Mouse (Mus musculus): ENCODE measurements at regions not wholly inside any gene's neighbourhood (a gene's known extent, or its start where the extent isn't known, plus 50 kb on each side); places are given as distances from the start of the nearest gene placed in this dataset.

DNA sequence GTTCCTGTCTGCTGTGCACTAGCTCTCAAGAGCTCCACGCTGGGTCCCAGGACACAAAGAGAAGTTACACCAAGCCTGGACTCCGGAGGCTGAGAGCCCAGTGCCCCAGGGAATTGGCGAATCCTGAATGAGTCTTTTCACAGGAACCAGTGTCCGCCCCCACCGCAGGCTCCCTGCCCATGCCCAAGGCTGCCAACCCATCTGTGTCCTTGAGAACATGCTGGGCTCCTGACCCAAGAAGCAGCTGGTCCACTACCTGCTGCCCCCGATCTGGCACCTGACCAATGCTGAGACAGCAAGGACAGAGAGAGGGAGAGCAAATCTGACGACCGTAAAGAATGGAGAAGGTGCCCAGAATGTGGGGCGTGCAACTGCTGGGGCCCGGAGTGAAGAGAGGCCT, 85.2 kb upstream of the Cplx2 start:
- DNase-seq: no peak
- intact Hi-C loops (cut with DNase I): no loop called here

DNA sequence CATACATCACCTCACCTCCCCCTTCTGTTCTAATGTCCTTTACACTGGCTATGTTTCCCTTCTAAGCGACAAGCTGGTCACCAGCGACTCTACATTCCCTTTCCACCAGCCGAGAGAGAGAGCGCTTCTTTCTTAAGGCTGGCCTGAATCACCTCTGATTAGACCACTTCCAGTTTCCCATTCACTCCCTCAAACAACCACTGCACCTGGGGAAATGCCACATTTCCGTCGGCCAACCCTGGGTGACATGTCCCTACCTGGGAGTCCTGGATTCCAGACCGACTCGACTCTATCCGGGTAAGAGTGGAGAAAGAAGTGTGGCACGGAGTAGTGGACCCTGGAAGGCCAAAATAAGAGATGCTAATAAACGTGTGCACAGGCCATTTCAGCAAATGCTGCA, 84.5 kb upstream of the Cplx2 start:
- intact Hi-C loops (cut with DNase I): no loop called here
- DNase-seq: no peak

DNA sequence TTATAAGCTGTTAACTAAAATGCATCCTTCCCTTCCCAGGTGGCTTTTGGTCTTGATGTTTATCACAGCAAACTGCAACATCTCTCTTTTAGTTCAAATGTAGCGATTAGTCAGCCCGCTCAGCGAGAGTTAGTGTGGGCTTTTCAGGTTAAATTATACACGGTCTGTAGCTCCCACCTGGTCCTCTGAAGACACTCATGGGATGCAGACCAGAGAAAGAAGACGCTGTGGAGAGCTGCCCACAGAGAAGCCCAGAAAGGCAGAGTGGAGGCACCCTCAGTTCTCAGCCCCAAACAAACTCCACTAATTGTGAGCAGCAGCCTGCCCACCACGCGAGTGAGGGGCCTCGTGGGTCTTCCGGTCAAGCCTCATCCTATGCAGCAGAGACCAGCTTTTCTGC, 81.1 kb upstream of the Cplx2 start:
- DNase-seq: no peak
- intact Hi-C loops (cut with DNase I): no loop called here

DNA sequence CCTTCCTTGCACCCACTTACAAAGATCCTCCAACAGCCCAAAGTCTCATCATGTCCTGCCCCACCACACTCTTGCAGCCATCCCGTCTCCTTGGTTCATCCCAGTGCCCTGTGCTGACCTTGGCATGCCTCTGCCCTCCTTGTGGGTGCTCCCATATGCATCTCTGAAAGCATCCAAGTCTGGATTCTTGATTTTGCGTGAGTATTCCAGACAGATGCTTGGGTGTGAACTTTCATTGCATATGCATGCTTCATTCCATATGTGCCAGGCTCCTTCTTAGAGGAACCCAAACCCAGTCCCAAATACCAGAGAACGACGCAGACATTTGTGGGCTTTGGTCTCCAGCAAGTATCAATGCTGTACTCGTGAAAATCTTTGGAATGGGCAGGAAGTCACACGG, 78.8 kb upstream of the Cplx2 start:
- no peak for DNase-seq
- intact Hi-C loops (cut with DNase I): no loop called here

DNA sequence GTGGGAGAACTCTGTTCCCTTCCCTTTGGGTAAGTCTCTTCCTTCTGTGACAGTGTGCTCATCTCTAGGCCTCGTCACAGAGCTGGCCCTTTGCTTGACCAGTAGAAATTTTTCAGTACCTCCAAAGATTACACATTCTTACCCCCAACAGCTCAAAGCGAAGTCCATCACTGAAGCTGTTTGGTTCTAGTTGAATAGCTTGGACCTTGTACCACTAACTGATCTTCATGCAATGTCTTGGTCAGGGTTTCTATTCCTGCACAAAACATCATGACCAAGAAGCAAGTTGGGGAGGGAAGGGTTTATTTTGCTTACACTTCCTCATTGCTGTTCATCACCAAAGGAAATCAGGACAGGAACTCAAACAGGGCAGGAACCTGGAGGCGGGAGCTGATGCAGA, 78.1 kb upstream of the Cplx2 start:
- intact Hi-C loops (cut with DNase I): no loop called here
- no peak for DNase-seq

DNA sequence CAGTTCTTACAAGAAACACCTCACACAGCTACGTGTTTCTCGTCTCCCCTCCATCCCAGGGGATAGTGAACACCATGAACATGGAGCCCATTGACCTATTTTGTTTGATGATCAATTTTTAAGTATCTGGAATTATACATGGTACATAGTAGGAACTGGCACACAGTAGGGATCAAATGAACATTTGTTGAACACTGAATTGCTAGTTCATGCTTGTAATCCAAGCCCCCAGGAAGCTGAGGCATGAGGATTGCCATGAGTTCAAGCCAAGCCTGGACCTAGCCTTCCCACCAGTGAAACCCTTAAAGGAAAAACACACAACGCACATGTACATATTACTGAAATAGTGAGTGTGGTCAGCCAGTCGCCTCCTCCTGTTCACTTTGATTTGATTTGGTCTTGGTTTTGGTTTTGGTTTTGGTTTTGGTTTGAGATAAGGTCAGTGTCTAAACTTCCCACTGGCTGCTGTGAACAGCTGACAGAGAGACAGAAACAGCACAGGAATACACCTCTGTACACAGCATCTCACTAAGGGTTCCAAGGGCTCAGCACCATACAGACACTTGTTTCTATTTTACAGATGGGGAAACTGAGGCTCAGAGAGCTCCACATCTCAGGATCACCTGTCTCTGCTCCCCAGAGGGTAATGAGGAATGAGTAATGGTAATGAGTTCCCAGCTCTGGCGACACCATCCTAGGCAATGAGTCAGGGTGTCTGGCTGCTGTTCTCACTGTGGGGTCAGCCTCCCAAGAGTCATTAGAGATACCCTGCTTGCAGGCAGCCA, 75.5 kb upstream of the Cplx2 start:
- DNase-seq: no peak
- intact Hi-C loops (cut with DNase I): no loop called here

DNA sequence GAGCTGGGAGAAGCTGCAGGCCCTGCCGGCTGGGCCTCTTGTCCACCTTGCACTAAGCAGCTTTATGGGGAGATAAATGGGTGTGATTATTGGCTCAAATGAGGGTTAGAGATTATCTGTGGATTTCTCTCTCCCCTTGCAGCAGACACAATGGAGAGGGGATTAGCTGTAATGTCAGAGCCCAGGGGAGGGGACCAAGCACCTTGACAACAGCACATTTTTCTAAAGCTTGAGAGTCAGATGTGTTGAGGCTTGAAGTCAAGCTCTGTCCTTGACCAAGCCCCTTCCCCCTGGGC, 74.9 kb upstream of the Cplx2 start:
- DNase-seq: no peak
- intact Hi-C loops (cut with DNase I): no loop called here

DNA sequence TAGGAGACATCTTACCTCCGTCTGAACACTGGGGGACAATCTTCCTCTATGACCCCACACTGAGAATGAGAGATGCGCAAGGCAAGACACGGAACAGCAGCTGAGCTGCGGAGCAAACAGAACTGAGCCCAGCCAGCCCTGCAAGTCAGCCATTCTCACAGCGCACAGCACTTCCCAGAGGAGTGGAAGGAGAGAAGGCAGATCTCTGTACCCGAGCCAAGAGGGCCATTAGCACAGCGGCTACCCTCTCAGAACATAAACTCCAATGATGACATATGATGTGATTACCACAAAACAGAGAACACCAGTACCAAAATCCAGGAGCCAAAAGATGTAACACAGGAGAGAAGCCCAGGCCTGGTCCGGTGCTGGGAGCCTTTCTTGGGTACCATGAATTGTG, 72.3 kb upstream of the Cplx2 start:
- intact Hi-C loops (cut with DNase I): no loop called here
- DNase-seq: no peak

DNA sequence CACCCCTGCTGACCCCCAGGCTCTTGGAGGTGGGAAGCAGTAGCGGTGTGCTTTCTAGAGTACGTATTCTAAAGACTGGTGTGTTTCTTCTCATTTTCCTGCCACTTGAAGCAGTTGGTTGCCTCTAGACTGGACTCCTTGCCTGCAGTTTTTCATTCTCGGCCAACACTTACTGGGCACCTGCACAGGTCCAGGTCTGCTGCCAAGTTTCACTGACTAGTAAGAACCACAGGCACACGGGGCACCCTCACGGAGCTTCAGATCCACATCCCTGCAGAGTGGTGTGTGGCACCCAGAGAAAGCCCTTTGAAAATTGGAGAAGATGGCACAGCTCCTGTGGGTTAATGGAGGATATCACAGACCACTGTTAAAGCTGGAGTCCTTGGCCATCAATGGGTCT, 71.9 kb upstream of the Cplx2 start:
- intact Hi-C loops (cut with DNase I): no loop called here
- DNase-seq: no peak

DNA sequence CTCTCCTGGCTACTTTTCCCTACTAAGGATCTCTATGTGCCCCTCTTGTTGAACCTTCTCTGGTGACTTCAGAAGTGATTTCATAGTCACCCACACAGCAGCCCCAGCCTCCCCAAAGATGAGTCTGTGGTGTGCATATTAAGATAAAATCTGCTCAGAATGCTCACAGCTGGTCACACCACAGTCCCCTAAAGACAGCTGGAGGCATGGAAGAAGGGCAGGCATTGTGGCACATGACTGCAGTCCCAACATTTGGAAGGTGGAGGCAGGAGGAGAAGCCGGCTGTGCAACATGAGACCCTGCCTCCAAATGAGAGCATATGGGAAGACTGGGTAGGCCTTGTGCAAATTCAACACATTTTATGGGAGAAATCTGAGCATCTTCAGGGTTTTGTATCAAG, 70.0 kb upstream of the Cplx2 start:
- DNase-seq: no peak
- intact Hi-C loops (cut with DNase I): loop anchor here (10.0 kb wide), 1 partner anchor 264 kb away; the partner anchor contains the start of gene 4833439L19Rik

DNA sequence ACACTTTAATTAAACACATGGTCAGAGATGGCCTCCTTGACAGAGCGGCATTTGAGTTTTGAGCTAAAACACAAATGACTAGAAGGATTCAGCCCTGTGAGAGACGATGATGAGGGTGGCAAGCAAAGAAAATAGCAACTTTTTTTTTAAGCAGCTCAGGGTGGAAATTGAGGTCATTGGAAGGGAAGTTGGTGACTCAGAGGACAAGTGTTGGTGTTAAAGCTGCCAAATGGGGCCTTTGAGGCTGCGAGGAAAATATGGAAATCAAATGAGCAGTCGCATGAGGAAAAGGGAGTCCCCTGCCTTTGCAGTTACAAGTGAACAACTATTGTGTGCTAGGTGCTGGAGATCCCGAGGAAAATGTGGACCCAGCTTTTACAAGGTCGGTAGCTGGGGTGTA, 69.5 kb upstream of the Cplx2 start:
- intact Hi-C loops (cut with DNase I): loop anchor here (10.0 kb wide), 1 partner anchor 263 kb away; the partner anchor contains the start of gene 4833439L19Rik

DNA sequence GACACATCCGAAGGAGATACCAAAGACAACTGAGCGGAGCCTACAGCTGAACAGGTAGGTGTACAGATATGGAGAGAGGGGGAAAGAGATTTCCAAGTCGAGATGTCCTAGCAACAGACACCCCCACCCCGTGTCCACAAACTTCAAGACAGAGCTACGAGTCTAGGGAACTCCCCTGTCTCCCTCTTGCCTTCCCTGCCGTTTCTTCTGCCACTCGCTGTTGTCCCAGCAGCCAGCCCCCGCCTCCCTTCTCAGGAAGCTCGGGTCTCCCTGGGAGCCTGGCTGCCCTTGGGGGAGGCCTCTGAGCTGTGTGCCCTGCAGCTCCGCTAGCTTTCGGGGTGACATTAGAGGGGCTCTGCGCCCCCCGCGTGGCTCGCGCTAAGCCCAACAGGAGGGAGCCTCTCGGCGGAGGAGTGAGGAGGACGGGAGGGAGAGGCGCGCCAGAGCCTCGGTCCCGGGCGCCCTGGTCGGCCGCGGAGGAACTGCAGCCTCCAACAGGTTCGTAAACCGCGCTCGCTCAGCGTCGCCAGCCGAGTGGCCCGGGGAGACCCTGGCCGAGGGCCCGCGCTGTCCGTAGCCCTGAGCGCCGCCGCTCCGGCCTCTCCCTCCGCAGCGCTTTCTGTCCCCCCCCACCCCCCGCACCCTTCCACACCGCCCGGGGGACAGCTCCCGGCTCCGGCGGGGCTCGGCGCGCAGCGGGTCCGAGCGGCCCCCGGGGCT, 68.6 kb upstream of the Cplx2 start:
- peak; percentile 44 to 55 for DNase-seq

More for the DNA sequence above, 69.5 kb upstream of the Cplx2 start:
- DNase-seq: peak in 1 of 2 experiments; percentile 12

DNA sequence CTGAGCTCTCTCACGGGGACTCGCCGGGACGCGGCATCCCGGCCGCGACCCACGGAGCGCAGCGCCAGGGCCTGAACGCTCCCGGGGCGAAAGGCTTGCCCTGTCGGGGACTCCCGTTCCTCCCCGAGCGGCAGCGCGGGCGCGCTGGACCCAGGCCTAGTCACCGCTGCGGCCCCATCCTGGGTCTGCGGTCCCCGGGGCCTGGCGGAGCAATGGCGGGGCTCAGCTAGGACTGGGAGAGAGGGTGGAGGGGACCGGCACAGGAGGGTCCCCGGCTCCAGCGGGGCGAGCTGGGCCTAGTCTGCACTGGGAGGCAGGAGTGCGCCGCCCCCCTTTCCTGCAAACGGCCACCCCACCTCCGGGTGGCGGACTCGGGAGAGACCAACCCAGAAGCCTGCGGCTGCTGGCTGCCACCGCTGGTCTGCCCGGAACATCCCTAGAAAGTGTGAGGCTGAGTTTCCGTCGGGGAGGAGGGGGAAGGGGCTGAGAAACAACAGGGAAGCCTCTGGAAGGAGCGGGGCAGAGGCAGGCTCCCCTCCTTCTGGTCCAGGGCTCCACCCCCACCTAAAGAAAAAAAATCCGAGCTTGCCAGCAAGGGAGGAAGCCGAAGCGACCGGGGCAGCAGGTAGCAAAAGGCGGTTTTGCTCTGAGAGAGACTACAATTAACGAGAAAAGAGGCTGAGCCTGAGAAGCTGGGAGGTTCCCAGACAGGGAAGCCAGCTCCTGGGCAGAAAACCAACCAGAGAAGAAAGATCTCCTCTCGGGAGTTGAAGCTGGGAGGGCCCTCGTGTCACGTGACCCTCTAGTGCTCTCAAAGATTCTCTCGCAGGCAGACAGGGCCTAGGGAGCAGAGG, 67.9 kb upstream of the Cplx2 start:
- intact Hi-C loops (cut with DNase I): loop anchor here (10.0 kb wide), 1 partner anchor 262 kb away; the partner anchor contains the start of gene 4833439L19Rik

More for the DNA sequence above, 68.6 kb upstream of the Cplx2 start:
- intact Hi-C loops (cut with DNase I): loop anchor here (10.0 kb wide), 1 partner anchor 262 kb away; the partner anchor contains the start of gene 4833439L19Rik

DNA sequence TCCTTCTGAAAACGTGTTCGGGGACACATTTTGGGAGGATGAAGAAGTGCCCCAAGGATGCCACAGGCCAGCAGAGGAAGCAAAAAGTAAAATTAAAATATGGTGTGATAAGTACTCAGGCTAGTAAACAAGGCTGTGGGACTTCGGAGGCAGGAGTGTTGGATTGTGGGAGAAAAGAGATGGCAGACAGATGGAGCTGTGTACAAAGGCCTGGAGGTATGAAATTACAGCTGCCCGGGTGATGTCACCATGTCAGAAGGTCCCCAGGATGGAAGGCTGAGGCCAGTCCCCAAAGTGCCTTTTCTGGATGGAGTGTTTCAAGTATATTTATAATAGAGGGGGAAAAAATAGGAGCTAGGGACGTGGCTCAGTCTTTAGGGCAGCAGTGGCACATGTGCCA, 66.9 kb upstream of the Cplx2 start:
- intact Hi-C loops (cut with DNase I): loop anchor here (2.0 to 10.0 kb wide), 2 partner anchors 19 to 261 kb away; partner anchors contain the start of gene 4833439L19Rik
- no peak for DNase-seq

More for the DNA sequence above, 67.9 kb upstream of the Cplx2 start:
- peak; percentile 78 for DNase-seq

DNA sequence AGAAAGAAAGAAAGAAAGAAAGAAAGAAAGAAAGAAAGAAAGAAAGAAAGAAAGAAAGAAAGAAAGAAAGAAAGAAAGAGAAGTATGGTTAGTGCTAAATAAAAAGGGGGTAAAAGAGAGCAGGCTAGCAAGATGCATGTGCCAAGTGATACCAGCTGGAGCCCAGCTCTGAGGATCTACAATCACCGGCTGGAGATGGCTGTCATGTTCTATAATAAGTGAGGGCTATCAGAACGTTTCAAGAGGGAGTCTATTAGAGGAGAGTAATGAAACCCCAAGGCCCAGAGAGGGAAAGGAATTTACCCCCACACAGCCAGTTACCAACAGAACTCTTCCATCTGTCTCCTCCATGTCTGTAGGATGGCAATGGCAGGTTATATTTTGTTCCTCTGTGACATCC, 62.6 kb upstream of the Cplx2 start:
- intact Hi-C loops (cut with DNase I): loop anchor here (10.0 kb wide), 1 partner anchor 256 kb away; the partner anchor contains the start of gene 4833439L19Rik
- DNase-seq: no peak

DNA sequence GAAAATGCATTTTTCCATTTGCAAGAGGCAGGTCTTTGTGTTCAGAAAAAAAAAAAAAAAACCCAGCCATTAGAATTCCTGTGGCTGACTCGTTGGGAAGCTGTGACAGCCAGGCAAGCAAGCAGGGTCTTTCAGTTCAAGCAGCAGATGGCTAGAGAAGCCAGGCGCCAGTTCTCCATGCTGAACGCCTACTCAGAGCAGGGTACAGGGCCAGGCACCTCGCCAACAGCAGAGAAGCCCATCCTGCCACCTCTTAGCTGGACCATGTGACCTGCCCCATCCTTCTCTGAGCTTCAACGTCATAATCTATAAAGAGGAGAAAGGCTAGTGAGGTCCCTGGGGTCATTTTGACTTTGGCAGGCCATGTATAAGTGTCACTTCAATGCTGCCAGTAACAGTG, 61.8 kb upstream of the Cplx2 start:
- no peak for DNase-seq
- intact Hi-C loops (cut with DNase I): loop anchor here (10.0 kb wide), 1 partner anchor 255 kb away; the partner anchor contains the start of gene 4833439L19Rik

DNA sequence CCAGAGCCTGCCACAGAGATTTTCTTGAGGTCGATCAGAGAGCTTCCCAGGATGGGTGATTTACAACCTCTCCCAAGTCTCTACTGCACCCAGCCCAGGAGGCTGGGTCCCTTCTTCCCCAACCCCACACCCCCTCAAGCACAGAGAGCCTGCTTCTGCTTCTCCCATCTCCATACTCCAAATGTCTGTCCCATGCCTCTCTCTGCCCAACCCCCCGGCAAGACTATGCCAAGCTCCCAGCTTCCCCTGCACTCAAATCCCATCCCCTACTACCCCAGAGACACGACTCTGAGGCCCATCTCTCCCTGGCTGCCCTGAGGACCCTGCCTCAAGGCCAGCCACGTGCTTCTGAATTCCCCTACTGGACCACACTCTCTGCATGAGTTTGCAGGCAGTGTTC, 61.0 kb upstream of the Cplx2 start:
- intact Hi-C loops (cut with DNase I): no loop called here

DNA sequence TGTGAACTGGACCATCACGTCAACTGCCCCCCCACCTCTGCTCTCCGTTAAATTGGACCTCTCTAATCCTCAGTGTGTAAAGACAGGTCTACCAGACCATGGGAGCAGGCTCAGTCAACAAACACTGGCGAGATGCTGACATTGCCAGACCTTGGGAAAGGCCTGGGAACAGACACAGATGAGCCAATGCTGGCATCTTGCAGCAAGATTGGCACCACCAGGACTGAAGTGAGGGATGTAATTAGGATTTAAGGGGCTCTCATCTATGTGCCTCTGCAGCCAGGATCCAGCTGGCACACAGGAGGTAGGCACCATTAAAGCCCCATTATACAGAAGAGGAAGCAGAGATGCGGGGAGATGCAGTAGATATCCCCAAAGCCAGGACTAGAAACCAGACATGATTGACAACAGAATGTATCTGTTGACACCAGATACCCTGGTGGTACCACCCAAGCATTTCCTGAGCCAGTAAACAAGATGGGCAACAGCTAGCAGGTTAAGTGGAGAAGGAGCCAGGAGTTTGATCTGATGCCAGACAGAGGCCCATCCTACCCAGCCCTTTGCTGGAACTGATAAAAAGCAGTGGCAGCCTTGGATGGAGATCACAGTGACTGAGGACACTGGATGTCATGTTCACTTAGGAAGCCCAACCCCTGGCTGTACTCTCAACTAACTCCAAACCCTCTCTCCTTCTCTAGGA, 59.7 kb upstream of the Cplx2 start:
- DNase-seq: no peak
- intact Hi-C loops (cut with DNase I): no loop called here

More for the DNA sequence above, 61.0 kb upstream of the Cplx2 start:
- DNase-seq: no peak

DNA sequence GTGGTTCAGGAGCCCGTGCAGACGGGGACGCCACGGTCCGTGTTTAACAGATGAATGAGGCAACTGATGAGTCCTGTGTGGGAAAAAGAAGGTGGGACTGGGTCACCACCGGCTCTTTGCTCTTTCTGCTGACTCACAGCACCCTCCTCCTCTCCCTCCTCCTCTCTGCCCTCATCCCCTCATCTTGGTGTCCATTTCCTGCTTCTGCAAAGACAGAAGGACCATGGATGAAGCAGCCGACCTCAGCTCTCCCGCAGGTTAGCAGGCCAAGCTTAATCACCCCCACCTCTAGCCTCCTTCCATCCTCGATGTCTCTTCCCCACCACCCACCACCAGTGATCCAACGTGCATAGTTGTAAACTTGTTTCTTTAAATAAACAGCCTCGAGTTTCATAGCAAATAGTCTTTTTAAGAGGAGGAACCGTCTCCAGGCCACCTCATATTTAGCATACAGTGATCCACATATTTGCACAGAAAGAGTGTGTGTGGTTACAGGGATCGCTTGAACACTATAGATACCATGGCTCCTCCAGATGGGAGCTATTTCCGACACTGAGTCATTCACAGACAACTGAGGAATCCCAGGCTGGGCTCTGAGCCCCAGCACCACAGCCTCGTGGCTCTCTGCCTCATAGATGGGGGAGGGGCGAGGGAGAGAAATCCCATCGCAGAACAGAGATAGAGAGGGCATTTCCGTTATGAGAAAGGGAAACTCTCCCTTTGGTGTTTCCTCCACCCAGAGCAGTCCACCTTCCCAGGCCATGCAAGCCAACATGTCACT, 58.6 kb upstream of the Cplx2 start:
- intact Hi-C loops (cut with DNase I): no loop called here
- peak; percentile 22 to 39 for DNase-seq
